Mouse (Mus musculus): ENCODE data around the gene Slc4a7. TPM values are rescaled to one million over a fixed set of nuclear protein-coding genes. Genes with fewer than 3 reads are reported as not detected.

The Slc4a7 gene
- polyA plus RNA-seq, 1 experiment from 2014 or later: 33.4 TPM

GRCm38 (mm10) chr14:14803921-14804517 is 101.9 kb downstream of the Slc4a7 start:
- Histone ChIP-seq H3K4me3 (no peak overlapping the region), H3K27ac (replicated peaks) (no peak overlapping the region), H3K4me1 (peaks cover 10% of the 10 kb centered on the region), H3K27me3 (replicated peaks; ENCODE audit: low read depth, poor library complexity, severe bottlenecking) (no peaks in the 10 kb centered on the region), H3K9me3 (no peaks in the 10 kb centered on the region), H3K36me3 (replicated peaks) (peaks cover 14% of the 10 kb centered on the region)
- peak; percentile 49 for DNase-seq (ENCODE audit: low spot score)
- 12% methylated on average over 10 of the region's 10 CpGs for WGBS

DNA sequence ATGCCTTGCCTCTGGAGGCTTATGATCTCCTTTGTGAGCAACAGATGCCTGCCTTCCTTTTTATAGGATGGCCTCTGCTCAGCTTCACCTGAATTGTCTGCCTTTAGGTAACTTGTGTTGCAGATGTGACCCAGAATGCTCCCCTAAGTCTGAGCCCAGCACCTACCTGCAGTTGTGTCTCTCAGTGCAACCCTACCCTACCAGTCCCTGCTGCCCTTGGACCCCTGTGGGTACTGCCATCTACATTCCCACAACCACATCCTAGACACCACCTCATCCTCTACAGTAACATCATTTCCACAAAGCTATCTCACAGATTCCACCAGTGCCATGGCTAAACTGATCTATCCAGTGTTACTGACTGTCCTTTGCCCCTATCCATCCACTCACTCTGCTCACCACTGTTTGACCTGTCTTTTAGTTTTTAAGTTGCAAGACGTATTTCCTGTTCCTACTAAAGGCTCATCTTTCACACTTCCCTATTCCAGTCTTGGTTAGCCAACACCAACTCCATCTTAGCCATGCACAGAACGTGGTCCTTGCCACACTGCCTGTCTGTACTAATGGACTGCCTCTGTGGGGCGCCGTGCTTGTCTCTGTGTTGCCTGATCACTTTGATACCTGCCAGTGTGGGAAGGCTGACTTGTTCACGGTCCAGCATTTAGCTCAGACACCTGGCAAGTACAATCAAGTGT is 102.6 kb downstream of the Slc4a7 start:
- Histone ChIP-seq H3K27me3 (replicated peaks; ENCODE audit: low read depth, poor library complexity, severe bottlenecking) (no peaks in the 10 kb centered on the region), H3K27ac (replicated peaks) (no peak overlapping the region), H3K9me3 (no peaks in the 10 kb centered on the region), H3K4me1 (peaks cover 10% of the 10 kb centered on the region), H3K4me3 (no peak overlapping the region), H3K36me3 (replicated peaks) (peaks cover 13% of the 10 kb centered on the region)
- 70% methylated on average over 5 of the region's 5 CpGs for WGBS
- DNase-seq (ENCODE audit: low spot score): no peak

DNA sequence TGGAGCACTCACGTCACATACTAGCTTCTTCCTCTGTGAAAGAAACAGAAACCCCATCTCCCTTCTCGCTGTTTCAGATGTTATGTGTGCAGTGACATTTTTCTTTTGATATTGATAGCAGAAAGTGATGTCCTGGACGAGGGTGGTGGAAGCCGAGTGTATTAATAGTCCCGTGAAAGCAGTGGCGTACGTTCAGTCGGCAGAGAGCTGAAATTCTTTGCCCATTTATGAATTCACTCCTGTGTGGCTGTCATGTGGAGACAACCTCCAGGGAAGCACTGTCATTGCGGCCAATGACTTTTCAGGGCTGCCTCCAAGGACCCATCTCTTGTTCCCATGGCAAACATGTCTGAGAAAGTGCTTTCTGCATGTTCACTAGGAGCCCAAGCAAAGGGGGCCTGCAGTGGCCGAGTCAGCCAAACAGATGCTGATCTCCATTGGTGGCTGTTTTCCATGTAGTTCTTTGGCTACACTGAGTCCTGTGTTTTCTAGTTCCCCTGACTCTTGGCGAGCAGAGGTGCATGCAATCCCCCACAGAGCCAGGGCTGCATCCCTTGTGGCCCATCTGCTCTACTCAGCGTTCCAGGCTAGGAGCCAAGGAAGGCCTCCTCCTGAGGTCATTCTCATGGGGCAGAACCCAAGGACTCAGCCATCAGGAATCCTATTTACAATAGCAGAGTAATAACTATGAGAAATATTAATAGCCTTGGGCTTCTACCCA is 130.6 kb downstream of the Slc4a7 start:
- no peak for DNase-seq (ENCODE audit: low spot score)
- no peaks in the 10 kb centered on the region for H3K9me3 ChIP-seq
- H3K27me3 ChIP-seq (replicated peaks; ENCODE audit: low read depth, poor library complexity, severe bottlenecking): no peaks in the 10 kb centered on the region
- H3K4me3 ChIP-seq: no peak overlapping the region
- H3K4me1 ChIP-seq: peaks cover 5% of the 10 kb centered on the region
- 85% methylated on average over 12 of the region's 12 CpGs for WGBS
- H3K36me3 ChIP-seq (replicated peaks): no peaks in the 10 kb centered on the region
- H3K27ac ChIP-seq (replicated peaks): no peak overlapping the region

- no peak for DNase-seq (ENCODE audit: low spot score)
- Histone ChIP-seq H3K4me1 (peaks cover 5% of the 10 kb centered on the region), H3K4me3 (no peak overlapping the region), H3K27me3 (replicated peaks; ENCODE audit: low read depth, poor library complexity, severe bottlenecking) (no peaks in the 10 kb centered on the region), H3K27ac (replicated peaks) (no peak overlapping the region), H3K9me3 (no peaks in the 10 kb centered on the region), H3K36me3 (replicated peaks) (no peaks in the 10 kb centered on the region)
- WGBS: 77% methylated on average over 1 of the region's 1 CpGs
Measured at GRCm38 (mm10) chr14:14833498-14833897, 131.4 kb downstream of the Slc4a7 start.

DNA sequence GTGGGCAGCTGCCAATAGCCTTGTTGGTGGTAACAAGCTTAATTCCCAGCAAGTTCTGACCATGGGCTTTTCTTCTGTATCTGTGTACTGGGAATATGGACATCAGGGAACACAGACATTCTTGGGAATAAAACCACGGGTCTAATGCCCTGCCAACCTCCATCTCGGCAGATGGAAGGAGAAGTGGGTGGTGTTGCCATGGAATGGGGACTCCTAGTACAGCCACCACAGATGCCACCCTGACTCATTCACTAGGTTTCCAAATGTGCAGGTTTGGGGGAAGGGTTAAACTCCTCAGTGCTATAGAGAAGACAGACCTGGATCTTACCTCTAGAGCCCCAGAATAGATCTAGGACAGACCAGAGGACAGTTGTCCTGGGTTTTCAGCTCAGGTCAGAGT is 132.2 kb downstream of the Slc4a7 start:
- no peak for DNase-seq (ENCODE audit: low spot score)
- peaks cover 5% of the 10 kb centered on the region for H3K4me1 ChIP-seq
- WGBS: 85% methylated on average over 2 of the region's 2 CpGs
- H3K27me3 ChIP-seq (replicated peaks; ENCODE audit: low read depth, poor library complexity, severe bottlenecking): no peaks in the 10 kb centered on the region
- H3K9me3 ChIP-seq: no peaks in the 10 kb centered on the region
- no peaks in the 10 kb centered on the region for H3K36me3 ChIP-seq (replicated peaks)
- H3K4me3 ChIP-seq: no peak overlapping the region
- H3K27ac ChIP-seq (replicated peaks): no peak overlapping the region

- no peak overlapping the region for H3K4me3 ChIP-seq
- no peak overlapping the region for H3K27ac ChIP-seq (replicated peaks)
- 81% methylated on average over 4 of the region's 4 CpGs for WGBS
- H3K27me3 ChIP-seq (replicated peaks; ENCODE audit: low read depth, poor library complexity, severe bottlenecking): no peaks in the 10 kb centered on the region
- no peak for DNase-seq (ENCODE audit: low spot score)
- H3K36me3 ChIP-seq (replicated peaks): no peaks in the 10 kb centered on the region
- H3K4me1 ChIP-seq: peaks cover 5% of the 10 kb centered on the region
- no peaks in the 10 kb centered on the region for H3K9me3 ChIP-seq
Measured at GRCm38 (mm10) chr14:14837627-14838026, 135.5 kb downstream of the Slc4a7 start.

DNA sequence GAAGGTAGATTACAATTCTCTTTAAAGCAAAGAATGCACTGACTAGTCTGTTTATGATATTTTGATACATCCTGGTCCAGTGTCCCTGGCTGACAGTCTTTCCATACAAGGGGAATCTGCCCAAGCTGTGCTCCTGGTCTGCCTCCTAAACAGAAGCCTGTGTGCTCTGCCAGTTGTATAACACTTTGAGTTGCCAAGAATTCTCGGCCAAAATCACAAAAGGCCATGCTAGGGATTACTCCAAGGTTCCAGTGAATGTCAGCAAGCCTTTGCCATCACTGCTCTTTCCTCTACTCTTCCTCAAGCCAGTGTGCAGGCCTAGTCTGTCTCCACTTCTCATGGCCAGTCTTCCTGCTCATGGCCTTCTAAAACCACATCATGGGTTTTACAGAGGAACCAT is 136.0 kb downstream of the Slc4a7 start:
- WGBS: 76% methylated on average over 1 of the region's 1 CpGs
- Histone ChIP-seq H3K27ac (replicated peaks) (no peak overlapping the region), H3K9me3 (no peaks in the 10 kb centered on the region), H3K27me3 (replicated peaks; ENCODE audit: low read depth, poor library complexity, severe bottlenecking) (no peaks in the 10 kb centered on the region), H3K4me1 (peaks cover 5% of the 10 kb centered on the region), H3K4me3 (no peak overlapping the region), H3K36me3 (replicated peaks) (no peaks in the 10 kb centered on the region)
- DNase-seq (ENCODE audit: low spot score): no peak

DNA sequence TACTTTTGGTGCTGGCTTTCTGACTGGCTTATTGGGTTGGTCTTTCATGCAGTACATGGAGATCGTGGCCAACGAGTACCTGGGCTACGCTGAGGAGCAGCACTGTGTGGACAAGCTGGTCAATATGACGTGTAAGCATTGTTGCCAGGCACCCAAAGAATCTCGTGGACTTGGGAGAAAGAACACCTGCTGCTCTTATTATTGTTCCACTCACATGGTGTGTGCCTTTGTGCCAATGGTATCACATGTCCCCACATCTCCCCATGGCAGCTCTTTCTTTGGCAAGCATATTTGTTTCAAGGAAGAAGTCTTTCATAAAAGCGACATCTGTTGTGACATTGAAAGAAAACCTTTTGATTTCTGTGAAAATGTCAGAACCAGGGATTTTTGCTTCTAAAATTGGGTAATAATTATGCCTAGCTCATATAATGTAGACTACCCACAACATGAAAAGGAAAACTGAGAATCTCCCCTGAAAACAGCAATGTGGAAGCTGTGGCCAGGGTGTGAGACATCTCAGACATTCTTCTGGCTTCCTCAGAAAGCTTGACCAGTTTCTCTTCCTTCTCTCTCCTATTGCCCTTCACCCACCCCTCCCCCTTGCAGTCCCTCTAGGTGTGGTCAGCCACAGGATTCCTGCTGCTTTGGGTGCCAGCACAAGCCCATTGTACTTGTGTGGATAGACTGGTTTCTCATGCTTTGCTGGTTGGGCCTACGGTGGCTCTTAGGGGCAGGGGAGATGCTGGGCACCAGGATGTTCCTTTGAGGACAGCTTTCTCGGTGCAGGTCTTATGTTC is 140.9 kb downstream of the Slc4a7 start:
- no peaks in the 10 kb centered on the region for H3K9me3 ChIP-seq
- no peaks in the 10 kb centered on the region for H3K4me1 ChIP-seq
- H3K27ac ChIP-seq (replicated peaks): no peak overlapping the region
- no peaks in the 10 kb centered on the region for H3K36me3 ChIP-seq (replicated peaks)
- no peak overlapping the region for H3K4me3 ChIP-seq
- DNase-seq (ENCODE audit: low spot score): no peak
- 82% methylated on average over 8 of the region's 8 CpGs for WGBS
- no peaks in the 10 kb centered on the region for H3K27me3 ChIP-seq (replicated peaks; ENCODE audit: low read depth, poor library complexity, severe bottlenecking)

Other genes starting within 250 kb of the Slc4a7 start
- not detected in 2 replicates for gene Nek10, start 101.1 kb downstream of the Slc4a7 start, polyA plus RNA-seq (2016; fragmentation: Nextera tagmentation; extraction: Ambion mirVana)